In the genomic region with DNA sequence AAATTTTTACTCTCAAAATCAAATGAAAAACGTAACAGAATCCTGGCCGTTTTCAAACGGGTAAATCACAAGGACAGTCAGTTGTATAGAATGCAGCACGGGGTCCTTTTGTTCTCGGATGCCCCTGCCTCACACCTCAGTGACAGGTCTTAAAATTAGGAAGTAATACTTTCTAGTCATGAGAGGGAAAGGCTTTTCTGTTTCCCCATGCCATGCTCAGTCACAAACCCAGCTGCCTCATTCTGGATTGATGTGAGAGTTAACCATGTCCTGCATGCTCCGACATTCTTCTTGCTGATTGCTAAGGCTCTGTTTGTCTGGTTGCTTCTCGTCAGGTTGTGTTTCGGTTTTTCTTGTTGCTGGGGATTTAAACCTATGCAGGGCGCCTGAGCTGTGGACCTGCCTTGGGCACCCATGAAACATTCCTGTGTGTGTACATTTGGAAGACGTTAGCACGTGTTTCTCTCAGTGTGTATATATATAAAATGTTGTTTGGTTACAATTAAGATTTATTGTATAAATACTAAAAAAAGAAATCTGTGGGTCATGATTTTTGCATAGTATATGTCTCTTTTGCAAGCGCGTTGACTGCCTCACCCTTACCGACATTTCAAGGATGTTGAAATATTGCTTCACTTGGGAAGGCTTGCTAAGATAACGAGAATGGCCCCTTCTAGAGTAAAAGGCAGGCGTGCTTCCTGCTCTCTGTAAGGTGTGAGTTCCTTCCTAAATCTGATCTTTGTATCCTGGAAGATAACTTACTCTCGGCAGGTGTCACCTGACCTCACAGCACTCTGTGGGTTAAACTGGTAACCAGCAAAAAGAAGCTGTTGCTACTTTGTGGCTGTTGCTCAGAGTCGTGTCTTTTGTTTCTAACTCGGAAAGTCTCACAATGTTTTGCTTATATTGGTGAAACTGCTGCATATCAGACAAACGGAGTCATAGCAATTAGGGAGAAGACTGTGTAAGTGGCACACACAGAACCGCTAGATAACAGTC, we compare ENCODE assay signal across 25 mouse cellular contexts. TPM values are rescaled to one million over a fixed set of nuclear protein-coding genes. Genes with fewer than 3 reads are reported as not detected.
DNase-seq lines count a peak whose midpoint lies in the region; ATAC-seq lines count a peak whose summit lies in the region.
"Had no signal": no experiment of that assay in that cellular context is flagged by ENCODE, and none has a peak within 500 bp of the region (broad histone marks: within the 10 kb centered on the region; RNA-seq: fewer than 3 reads in every experiment).

No protein-coding gene starts in this region.

- no peak overlapping the region for H3K4me3 ChIP-seq in hindbrain, embryonic 14.5 days (replicated peaks; ENCODE audit: low read length)
- H3K4me3 ChIP-seq: heart, embryonic 13.5 days; hindbrain, embryonic 13.5 days; kidney, embryonic 15.5 days; limb, embryonic 13.5 days; liver, embryonic 12.5 days; midbrain, embryonic 10.5 days had no signal

- ATAC-seq in megakaryocyte progenitor cell, adult 5-6 weeks (replicated peaks; ENCODE audit: poor library complexity), result peak; percentile 61
- ATAC-seq in hindbrain, embryonic 14.5 days (ENCODE audit: low FRiP score), result no peak
- ATAC-seq: forebrain, embryonic 14.5 days; liver, embryonic 12.5 days; Patski had no signal

- no peaks in the 10 kb centered on the region for H3K9me3 ChIP-seq in hindbrain, embryonic 14.5 days (ENCODE audit: control insufficient read depth, low read length)
- H3K9me3 ChIP-seq: G1E; heart, embryonic 13.5 days; hindbrain, embryonic 13.5 days; kidney, embryonic 15.5 days; limb, embryonic 13.5 days; liver, embryonic 12.5 days; midbrain, embryonic 10.5 days had no signal

- no peaks in the 10 kb centered on the region for H3K4me1 ChIP-seq in hindbrain, embryonic 14.5 days (replicated peaks; ENCODE audit: control insufficient read depth, insufficient read depth, low read length)
- H3K4me1 ChIP-seq: hindbrain, embryonic 13.5 days; limb, embryonic 13.5 days; midbrain, embryonic 10.5 days had no signal

- WGBS in hindbrain, embryonic 14.5 days, result 89% methylated on average over 21 of the region's 21 CpGs

- no peak overlapping the region for H3K27ac ChIP-seq in hindbrain, embryonic 14.5 days
- H3K27ac ChIP-seq: heart, embryonic 13.5 days; hindbrain, embryonic 13.5 days; kidney, embryonic 15.5 days; limb, embryonic 13.5 days; liver, embryonic 12.5 days; midbrain, embryonic 10.5 days had no signal

- no peak overlapping the region for H3K4me2 ChIP-seq in hindbrain, embryonic 14.5 days (replicated peaks)
- H3K4me2 ChIP-seq: heart, embryonic 13.5 days; hindbrain, embryonic 13.5 days; kidney, embryonic 15.5 days; limb, embryonic 13.5 days; liver, embryonic 12.5 days had no signal

- no peak overlapping the region for H3K9ac ChIP-seq in hindbrain, embryonic 14.5 days
- H3K9ac ChIP-seq: heart, embryonic 13.5 days; hindbrain, embryonic 13.5 days; kidney, embryonic 15.5 days; limb, embryonic 13.5 days; liver, embryonic 12.5 days had no signal

- DNase-seq in adrenal gland, adult 2 months, result peak; percentile 25
- DNase-seq in adrenal gland, postnatal 25 days, result no peak
- DNase-seq in thymus, postnatal 0 days (ENCODE audit: low spot score), result peak; percentile 38
- DNase-seq in thymus, adult 18-20 months, result no peak
- peak; percentile 72 for DNase-seq in induced T-regulatory cell, adult 2 months (ENCODE audit: low read depth)
- DNase-seq in hindbrain, embryonic 14.5 days (ENCODE audit: low spot score), result no peak
- DNase-seq in heart, postnatal 4 days, result no peak
- DNase-seq: adrenal gland, adult 8-10 months; cerebellum, adult 2 months; heart, postnatal 14 days; kidney, adult 11 months; kidney, postnatal 36 days; lung, adult 18-20 months; lung, postnatal 4 days had no signal

- H3K27me3 ChIP-seq in hindbrain, embryonic 14.5 days (ENCODE audit: control insufficient read depth, insufficient read depth, low read length), result no peaks in the 10 kb centered on the region
- H3K27me3 ChIP-seq: CH12.LX; heart, embryonic 13.5 days; hindbrain, embryonic 13.5 days; kidney, embryonic 15.5 days; limb, embryonic 13.5 days; liver, embryonic 12.5 days; Patski had no signal

- peaks cover 13% of the 10 kb centered on the region; the same call in 1 of the 2 replicates for H3K36me3 ChIP-seq in hindbrain, embryonic 14.5 days (replicated peaks; ENCODE audit: control insufficient read depth, insufficient read depth)

RNA-seq across cellular contexts. Expression of a gene that starts 10.2 kb away (rescaled TPM):
- 100 to 1,000 TPM; 339 to 355 TPM for total RNA-seq in adrenal gland, adult 2 months (2021)
- polyA plus RNA-seq in adrenal gland, adult 2 months (2012; rRNA removed), result 27.8 and 44.4 TPM in 2 replicates
- 247 and 388 TPM in 2 replicates for total RNA-seq in adrenal gland, postnatal 25 days (2021)
- 18.9 and 19.5 TPM in 2 replicates for polyA plus RNA-seq in thymus, postnatal 0 days (2015; fragmentation: Nextera tagmentation; extraction: Ambion mirVana)
- 25.0 and 29.8 TPM in 2 replicates for total RNA-seq in megakaryocyte progenitor cell, adult 5-6 weeks (2015)
- total RNA-seq in megakaryocyte progenitor cell, adult 5-6 weeks (2017), result 27.9 and 32.7 TPM in 2 replicates
- 32.0 and 34.4 TPM in 2 replicates for polyA plus RNA-seq in hindbrain, embryonic 14.5 days (2014; fragmentation: Nextera tagmentation; extraction: Ambion mirVana)
- total RNA-seq in heart, postnatal 4 days (2021), result 100 to 1,000 TPM; 149 to 157 TPM

Comparison
In these comparisons a context has a peak if more than half of its experiments do, and no peak if none do; other contexts are left out.
1. DNase-seq: peak in adrenal gland, adult 2 months (single experiment), thymus, postnatal 0 days (single experiment) and induced T-regulatory cell, adult 2 months (single experiment); none in adrenal gland, postnatal 25 days (single experiment), thymus, adult 18-20 months (0 of 2), hindbrain, embryonic 14.5 days (single experiment) and heart, postnatal 4 days (single experiment).